Mouse (Mus musculus): ENCODE measurements around the gene Prg3. TPM values are rescaled to one million over a fixed set of nuclear protein-coding genes. Genes with fewer than 3 reads are reported as not detected.

The Prg3 gene
- polyA plus RNA-seq, 1 experiment: 0.88 TPM

- Histone ChIP-seq H3K4me1 (replicated peaks; ENCODE audit: control insufficient read depth, insufficient read depth, low read length) (peaks cover 15% of the 10 kb centered on the region), H3K27ac (ENCODE audit: control insufficient read depth, insufficient read depth, low read length) (no peak overlapping the region), H3K27me3 (ENCODE audit: control insufficient read depth, insufficient read depth, low read length) (no peaks in the 10 kb centered on the region), H3K4me3 (ENCODE audit: control insufficient read depth, insufficient read depth, low read length) (no peak overlapping the region; the same call in 1 of the 2 replicates), H3K36me3 (ENCODE audit: control insufficient read depth, insufficient read depth, low read length) (peaks cover 31% of the 10 kb centered on the region)
- no peak for TF ChIP-seq CTCF (IDR thresholded peaks at IDR 0.05; ENCODE audit: borderline replicate concordance, control insufficient read depth, extremely low read depth, insufficient read depth, low read length, poor library complexity)
- TF ChIP-seq POLR2A (IDR thresholded peaks at IDR 0.05; ENCODE audit: control insufficient read depth, extremely low read depth, insufficient read depth, low read length, poor library complexity): no peak
- no peak for DNase-seq
- 93% methylated on average over 13 of the region's 13 CpGs for WGBS
Observed at GRCm38 (mm10) chr2:85038336-85038735, 50.3 kb downstream of the Prg3 start.

Other genes with a start within 250 kb of the Prg3 start
- gene Gm19426, start 244.6 kb upstream of the Prg3 start, polyA plus RNA-seq (2012; rRNA removed): 0.15 TPM in 1 of 2 replicates, not detected in the other
- gene Serping1, start 212.8 kb upstream of the Prg3 start, polyA plus RNA-seq (2012; rRNA removed): 64.6 and 93.7 TPM in 2 replicates
- 27.7 and 35.3 TPM in 2 replicates for gene Ube2l6, start 189.4 kb upstream of the Prg3 start, polyA plus RNA-seq (2012; rRNA removed)
- gene Smtnl1, start 165.6 kb upstream of the Prg3 start, polyA plus RNA-seq (2012; rRNA removed): 0.60 and 0.94 TPM in 2 replicates
- 23.0 and 29.0 TPM in 2 replicates for gene Timm10, start 161.2 kb upstream of the Prg3 start, polyA plus RNA-seq (2012; rRNA removed)
- gene Slc43a1, start 149.4 kb upstream of the Prg3 start, polyA plus RNA-seq (2012; rRNA removed): 106 and 123 TPM in 2 replicates
- gene Rtn4rl2, start 101.5 kb upstream of the Prg3 start, polyA plus RNA-seq (2012; rRNA removed): 1.8 and 2.1 TPM in 2 replicates
- 64.3 and 65.0 TPM in 2 replicates for gene Slc43a3, start 51.6 kb upstream of the Prg3 start, polyA plus RNA-seq (2012; rRNA removed)
- gene Prg2, start 7.8 kb upstream of the Prg3 start, polyA plus RNA-seq (2012; rRNA removed): 3.3 and 5.5 TPM in 2 replicates
- 248 and 287 TPM in 2 replicates for gene Ssrp1, start 49.0 kb downstream of the Prg3 start, polyA plus RNA-seq (2012; rRNA removed)
- 0.38 and 0.54 TPM in 2 replicates for gene P2rx3, start 49.2 kb downstream of the Prg3 start, polyA plus RNA-seq (2012; rRNA removed)
- gene Tnks1bp1, start 59.8 kb downstream of the Prg3 start, polyA plus RNA-seq (2012; rRNA removed): 32.5 and 36.9 TPM in 2 replicates
- gene Aplnr, start 148.0 kb downstream of the Prg3 start, polyA plus RNA-seq (2012; rRNA removed): 4.1 and 4.5 TPM in 2 replicates
- 0.48 and 0.50 TPM in 2 replicates for gene Lrrc55, start 209.0 kb downstream of the Prg3 start, polyA plus RNA-seq (2012; rRNA removed)

All from thymus, adult 2 months (tissue).